Mouse (Mus musculus): ENCODE results near the gene Prmt1. TPM values are rescaled to one million over a fixed set of nuclear protein-coding genes. Genes with fewer than 3 reads are reported as not detected.

The Prmt1 gene
- 97.1 and 118 TPM in 2 replicates for polyA plus RNA-seq (2012; rRNA removed; ENCODE audit: low replicate concordance)

DNA sequence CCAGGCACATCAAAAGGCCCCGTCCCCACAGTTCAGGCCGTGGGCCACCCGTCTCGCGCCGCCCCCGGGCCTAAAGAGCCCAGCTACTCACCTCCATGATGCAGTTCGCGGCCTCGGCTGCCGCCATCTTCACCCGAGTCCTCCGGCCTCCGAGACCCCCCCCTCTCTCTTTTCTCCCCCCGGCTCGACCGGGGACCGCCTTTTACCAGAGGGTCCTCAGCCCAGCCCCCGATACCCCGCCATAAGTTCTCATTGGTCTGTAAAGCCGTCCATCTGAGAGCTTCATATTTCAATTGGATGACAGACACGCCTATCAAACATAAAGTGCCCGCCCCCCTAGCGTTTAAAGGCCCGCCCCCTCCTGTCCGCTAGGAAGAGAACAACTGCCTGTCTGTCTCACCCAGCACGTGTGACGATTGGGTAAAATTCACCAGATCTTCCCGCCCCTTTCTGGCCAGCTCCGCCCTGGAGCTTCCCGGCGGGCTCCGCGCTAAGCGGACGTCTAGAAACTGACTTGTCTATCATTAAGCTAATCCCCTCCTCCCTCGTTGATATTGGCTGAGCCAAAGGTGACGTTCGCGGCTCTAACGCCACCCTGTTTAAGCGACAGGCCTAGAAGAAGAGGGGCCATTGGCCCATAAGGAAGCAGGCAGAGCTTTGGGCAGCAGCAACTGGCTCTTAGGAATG lies at the start of gene Prmt1:
Gene Prmt1, minus strand, starts transcription at position 377 of the 687 bp plus-strand sequence.

DNA sequence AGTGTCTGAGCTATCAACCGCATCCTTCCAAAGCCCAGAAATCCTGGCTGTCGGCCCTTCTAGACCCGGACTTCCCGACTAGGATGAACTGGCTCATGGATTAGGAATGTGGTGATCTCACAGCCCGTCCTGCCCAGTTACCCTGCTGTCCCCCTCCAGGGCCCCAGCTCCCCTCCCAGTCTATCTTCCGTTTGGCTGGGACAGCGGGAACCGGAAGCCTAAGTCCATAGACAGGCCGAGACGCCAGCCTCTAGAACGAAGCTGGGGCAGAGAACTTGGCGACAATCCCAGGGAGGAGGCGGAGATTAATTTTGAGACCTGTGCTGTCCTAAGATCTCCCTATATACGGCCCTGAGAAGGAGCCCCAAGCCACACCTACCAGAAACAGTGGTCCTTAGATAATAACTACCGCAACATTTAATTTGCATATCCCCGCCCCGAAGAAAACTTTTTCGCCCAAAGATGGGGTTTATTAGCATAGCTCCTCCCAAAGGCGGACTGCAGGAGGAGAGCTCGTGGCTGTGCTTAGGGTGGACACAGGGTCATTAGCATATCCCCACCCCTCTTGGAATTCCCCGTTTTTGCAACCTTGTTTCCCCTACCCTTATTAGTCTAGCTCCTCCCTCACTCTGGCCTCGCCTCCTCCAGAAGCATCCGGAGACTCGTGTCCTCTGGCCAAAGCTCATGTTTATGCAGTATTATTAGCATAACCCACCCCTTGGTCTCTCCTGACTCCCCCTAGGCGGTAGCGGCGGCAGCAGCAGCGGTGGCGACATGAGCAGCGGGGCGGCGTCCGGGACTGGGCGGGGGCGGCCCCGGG lies 31.1 kb upstream of the Prmt1 start, which contains the start of gene Rras:
Gene Rras, plus strand, starts transcription at position 720 of the 820 bp plus-strand sequence.

DNA sequence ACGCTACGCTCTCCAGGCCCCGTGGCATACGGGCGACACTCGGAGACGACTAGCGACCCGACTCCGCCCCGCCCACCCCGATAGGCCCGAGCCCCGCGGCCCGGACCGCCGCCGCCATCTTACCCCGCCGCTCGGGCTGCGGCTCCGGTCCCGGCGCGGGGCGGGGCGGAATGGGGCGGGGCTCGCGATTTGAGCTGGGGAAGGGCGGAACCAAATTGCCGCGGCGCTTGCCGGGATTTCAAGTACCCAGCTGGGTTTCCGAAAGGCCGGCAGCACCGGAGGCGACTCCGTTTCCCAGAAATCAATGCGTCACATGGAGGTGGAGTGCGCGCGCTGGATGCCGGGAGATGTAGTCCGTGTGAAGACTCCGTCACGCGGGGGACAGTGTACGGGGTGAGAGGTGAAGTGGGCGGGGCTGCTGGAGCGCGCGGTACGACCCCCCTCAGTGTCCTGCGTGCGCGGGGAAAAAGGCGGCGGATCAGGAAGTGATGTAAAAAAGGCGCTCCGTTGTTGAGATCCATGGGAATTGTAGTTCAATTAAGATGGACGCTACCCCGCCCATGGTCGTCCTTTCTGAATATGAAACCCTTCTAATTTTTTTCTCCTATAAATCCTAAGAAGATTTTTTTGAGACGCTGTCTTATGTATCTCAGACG lies 29.7 kb upstream of the Prmt1 start, which contains the start of gene Scaf1:
Gene Scaf1, minus strand, starts transcription at position 407 of the 656 bp plus-strand sequence.

DNA sequence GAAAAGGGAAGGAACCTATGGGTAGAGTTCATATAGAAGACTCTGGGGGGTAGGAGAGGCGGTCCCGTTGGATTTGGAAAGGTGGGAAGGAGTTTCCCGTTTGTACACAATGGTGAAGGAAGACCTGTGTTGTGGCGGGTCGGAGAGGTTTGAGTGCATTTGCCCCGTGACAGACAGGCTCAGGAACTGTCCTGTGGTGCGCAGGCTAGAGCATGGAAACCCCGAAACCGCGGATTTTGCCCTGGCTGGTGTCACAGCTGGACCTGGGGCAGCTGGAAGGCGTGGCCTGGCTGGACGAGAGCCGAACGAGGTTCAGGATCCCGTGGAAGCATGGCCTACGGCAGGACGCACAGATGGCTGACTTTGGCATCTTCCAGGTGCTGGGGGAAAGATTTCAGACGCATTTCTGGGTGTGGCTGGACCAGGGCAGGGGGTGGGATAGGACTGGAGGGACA lies 12.2 kb upstream of the Prmt1 start, which contains the start of gene Bcl2l12:
Gene Bcl2l12, minus strand, starts transcription at position 212 of the 455 bp plus-strand sequence.

DNA sequence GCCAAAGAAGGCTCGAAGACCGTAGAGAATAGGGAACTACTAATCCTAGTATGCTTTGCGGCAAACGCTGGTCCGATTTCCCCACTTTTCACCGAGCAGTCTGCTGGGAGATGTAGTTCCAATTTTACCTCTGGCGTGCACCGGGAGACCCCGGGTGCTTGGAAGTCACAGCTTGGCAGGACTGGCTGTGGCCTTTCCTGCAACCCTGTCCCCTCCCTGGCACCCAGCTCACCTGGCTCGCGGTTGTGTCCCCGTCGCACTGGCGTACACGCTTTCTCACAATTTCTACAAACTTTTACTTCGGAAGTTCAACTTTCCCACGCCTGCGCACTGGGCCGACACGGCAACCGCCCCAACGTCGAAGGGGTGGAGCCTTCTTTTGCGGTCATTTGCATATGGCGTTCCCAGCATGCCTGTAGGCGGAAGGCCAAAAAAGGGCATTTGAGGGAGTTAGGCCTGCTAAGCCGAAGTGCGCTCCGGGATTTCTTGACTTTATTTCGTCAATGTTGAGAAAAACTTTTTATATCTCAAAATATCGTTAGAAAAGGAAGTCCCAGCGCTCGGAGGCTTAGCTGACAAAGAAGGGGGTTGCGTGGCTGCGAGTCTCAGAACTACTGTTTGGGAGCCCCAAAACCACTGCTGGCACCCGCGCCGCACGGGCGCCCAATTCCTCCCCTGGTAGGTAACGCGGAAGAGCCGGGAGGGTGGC lies 11.0 kb upstream of the Prmt1 start, which contains the start of gene Irf3:
Gene Irf3, plus strand, starts transcription at position 418 of the 709 bp plus-strand sequence.

DNA sequence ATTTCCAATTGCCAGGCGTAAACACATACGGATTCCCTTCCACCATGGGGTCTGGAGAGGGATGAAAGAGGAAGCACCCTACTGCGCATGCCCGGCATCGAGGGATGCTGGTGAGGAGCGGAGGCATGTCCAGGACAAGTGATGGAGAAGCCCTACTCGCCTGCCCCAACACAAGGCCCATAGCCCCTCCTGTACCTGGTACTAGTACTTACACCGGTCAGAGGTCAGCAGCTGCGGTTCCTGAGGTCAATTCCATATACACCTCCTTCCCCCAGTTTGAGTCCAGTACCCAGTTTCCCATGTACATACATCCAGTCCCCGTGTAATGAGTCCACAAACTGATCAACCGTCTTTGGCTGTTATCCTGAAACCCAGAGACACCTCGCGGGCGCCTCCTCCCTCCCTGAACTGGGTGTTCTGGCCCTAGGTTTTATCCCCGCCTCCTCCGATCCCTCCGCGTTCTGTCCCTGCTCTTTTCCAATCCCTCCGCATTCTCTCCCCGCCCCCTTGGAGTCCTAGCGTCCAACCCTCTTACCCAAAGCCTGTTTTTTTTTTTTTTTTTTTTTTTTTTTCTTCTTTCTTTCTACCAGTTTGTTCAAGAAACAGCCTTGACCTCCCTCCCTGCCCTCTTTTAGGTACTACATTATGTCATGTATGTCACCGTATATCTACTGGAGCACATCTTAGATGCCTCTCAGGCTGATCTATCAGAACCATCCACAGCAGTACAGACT lies 11.8 kb downstream of the Prmt1 start, which contains the start of gene Cpt1c:
Gene Cpt1c, minus strand, starts transcription at position 469 of the 734 bp plus-strand sequence.

DNA sequence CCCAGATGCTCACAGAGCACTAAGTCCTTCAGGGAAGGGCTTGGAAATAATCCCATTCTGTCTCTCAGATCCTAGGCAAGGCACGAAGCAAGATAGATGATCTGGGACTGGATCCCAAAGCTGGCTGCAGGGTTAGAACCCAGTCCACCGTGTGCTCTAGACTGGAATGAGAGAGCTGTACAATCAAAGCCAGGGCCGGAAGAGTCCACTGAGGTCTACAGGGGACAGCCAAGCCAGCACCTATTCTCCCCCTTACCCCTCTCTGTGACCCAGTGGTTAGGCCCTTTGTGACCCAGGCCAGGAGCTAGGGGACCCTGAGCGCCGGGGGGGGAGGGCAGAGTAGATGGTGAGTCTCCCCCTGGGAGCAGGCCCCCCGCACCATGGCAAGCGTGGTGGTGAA lies 43.5 kb downstream of the Prmt1 start, which contains the start of gene Tsks:
Gene Tsks, plus strand, starts transcription at position 301 of the 400 bp plus-strand sequence.

DNA sequence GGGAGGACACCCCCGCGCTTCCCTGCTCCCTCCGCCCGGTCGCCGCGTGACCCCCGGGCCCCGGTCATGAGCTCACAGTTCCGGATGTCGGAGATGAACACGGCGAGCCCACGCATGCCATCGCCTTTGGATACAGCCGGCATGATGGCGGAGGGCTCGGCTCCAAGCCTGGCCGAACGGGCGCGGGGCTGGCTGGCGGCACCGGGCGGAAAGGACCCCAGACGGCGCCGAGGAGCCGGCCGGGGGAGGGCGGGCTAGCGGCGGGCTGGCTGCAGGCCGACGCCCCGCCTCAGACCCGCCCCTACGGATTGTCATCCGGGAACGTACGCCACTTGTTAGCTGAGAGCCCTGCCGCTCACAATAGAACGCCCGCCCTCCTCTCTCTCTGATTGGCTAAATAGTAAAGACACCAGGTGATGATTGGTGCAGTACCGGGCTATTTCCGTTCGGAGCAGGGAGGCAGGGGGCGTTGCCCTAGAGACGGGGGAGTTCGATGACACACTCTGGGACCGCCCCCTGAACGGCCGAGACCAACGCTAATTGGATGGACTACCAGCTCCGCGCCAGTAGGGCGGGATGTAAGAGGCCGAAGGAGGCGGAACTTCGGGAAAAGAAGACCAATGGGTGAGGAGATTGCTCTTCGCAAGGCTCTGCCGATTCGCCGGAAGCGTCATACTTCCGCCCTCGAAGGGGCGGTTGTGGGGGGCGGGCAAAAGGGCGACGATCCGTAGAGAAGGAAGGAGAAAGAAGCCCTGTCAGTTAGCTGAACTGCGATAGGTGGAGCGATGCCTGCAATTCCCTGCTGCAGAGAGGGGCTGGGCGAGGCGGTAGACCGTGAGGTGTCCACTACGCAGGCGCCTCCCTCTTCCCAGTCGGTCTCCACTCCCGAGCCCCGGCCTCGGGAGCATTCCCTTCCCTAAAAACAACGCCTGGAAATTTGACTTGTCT lies 56.9 kb downstream of the Prmt1 start, which contains the start of gene Ap2a1:
Gene Ap2a1, minus strand, starts transcription at position 293 of the 948 bp plus-strand sequence.

Other genes with a start within 250 kb of the Prmt1 start
- gene Vrk3, start 238.2 kb downstream of the Prmt1 start, polyA plus RNA-seq (2012; rRNA removed; ENCODE audit: low replicate concordance): 43.8 and 48.7 TPM in 2 replicates
- gene Zfp473, start 235.5 kb downstream of the Prmt1 start, polyA plus RNA-seq (2012; rRNA removed; ENCODE audit: low replicate concordance): 0.11 and 0.13 TPM in 2 replicates
- gene Nup62, start 170.5 kb downstream of the Prmt1 start, polyA plus RNA-seq (2012; rRNA removed; ENCODE audit: low replicate concordance): 64.4 and 76.1 TPM in 2 replicates
- 51.1 and 162 TPM in 2 replicates for gene Il4i1, start 170.2 kb downstream of the Prmt1 start, polyA plus RNA-seq (2012; rRNA removed; ENCODE audit: low replicate concordance)
- gene Atf5, start 169.9 kb downstream of the Prmt1 start, polyA plus RNA-seq (2012; rRNA removed; ENCODE audit: low replicate concordance): 250 and 576 TPM in 2 replicates
- 67.1 and 282 TPM in 2 replicates for gene Akt1s1, start 137.6 kb downstream of the Prmt1 start, polyA plus RNA-seq (2012; rRNA removed; ENCODE audit: low replicate concordance)
- 115 and 138 TPM in 2 replicates for gene Tbc1d17, start 137.5 kb downstream of the Prmt1 start, polyA plus RNA-seq (2012; rRNA removed; ENCODE audit: low replicate concordance)
- gene Pnkp, start 129.4 kb downstream of the Prmt1 start, polyA plus RNA-seq (2012; rRNA removed; ENCODE audit: low replicate concordance): 39.0 and 104 TPM in 2 replicates
- 230 and 261 TPM in 2 replicates for gene Ptov1, start 116.8 kb downstream of the Prmt1 start, polyA plus RNA-seq (2012; rRNA removed; ENCODE audit: low replicate concordance)
- 108 and 237 TPM in 2 replicates for gene Med25, start 93.9 kb downstream of the Prmt1 start, polyA plus RNA-seq (2012; rRNA removed; ENCODE audit: low replicate concordance)
- gene Fuz, start 90.5 kb downstream of the Prmt1 start, polyA plus RNA-seq (2012; rRNA removed; ENCODE audit: low replicate concordance): 65.1 and 103 TPM in 2 replicates
- 87.8 and 112 TPM in 2 replicates for gene Ap2a1, start 57.1 kb downstream of the Prmt1 start, polyA plus RNA-seq (2012; rRNA removed; ENCODE audit: low replicate concordance)
- gene Tsks, start 43.4 kb downstream of the Prmt1 start, polyA plus RNA-seq (2012; rRNA removed; ENCODE audit: low replicate concordance): 0.19 and 0.26 TPM in 2 replicates
- 34.3 and 34.4 TPM in 2 replicates for gene Cpt1c, start 11.7 kb downstream of the Prmt1 start, polyA plus RNA-seq (2012; rRNA removed; ENCODE audit: low replicate concordance)
- gene Irf3, start 11.1 kb upstream of the Prmt1 start, polyA plus RNA-seq (2012; rRNA removed; ENCODE audit: low replicate concordance): 120 and 136 TPM in 2 replicates
- gene Bcl2l12, start 12.1 kb upstream of the Prmt1 start, polyA plus RNA-seq (2012; rRNA removed; ENCODE audit: low replicate concordance): 38.7 and 59.9 TPM in 2 replicates
- gene Scaf1, start 29.8 kb upstream of the Prmt1 start, polyA plus RNA-seq (2012; rRNA removed; ENCODE audit: low replicate concordance): 58.3 and 111 TPM in 2 replicates
- gene Rras, start 31.4 kb upstream of the Prmt1 start, polyA plus RNA-seq (2012; rRNA removed; ENCODE audit: low replicate concordance): 201 and 278 TPM in 2 replicates
- 7.2 and 19.0 TPM in 2 replicates for gene Prr12, start 66.3 kb upstream of the Prmt1 start, polyA plus RNA-seq (2012; rRNA removed; ENCODE audit: low replicate concordance)
- gene Nosip, start 75.9 kb upstream of the Prmt1 start, polyA plus RNA-seq (2012; rRNA removed; ENCODE audit: low replicate concordance): 75.7 and 106 TPM in 2 replicates
- 74.1 and 134 TPM in 2 replicates for gene Prrg2, start 76.1 kb upstream of the Prmt1 start, polyA plus RNA-seq (2012; rRNA removed; ENCODE audit: low replicate concordance)
- 147 and 250 TPM in 2 replicates for gene Rcn3, start 105.7 kb upstream of the Prmt1 start, polyA plus RNA-seq (2012; rRNA removed; ENCODE audit: low replicate concordance)
- 251 and 271 TPM in 2 replicates for gene Fcgrt, start 117.3 kb upstream of the Prmt1 start, polyA plus RNA-seq (2012; rRNA removed; ENCODE audit: low replicate concordance)
- 167 and 309 TPM in 2 replicates for gene Rps11, start 137.9 kb upstream of the Prmt1 start, polyA plus RNA-seq (2012; rRNA removed; ENCODE audit: low replicate concordance)
- gene Rpl13a, start 142.2 kb upstream of the Prmt1 start, polyA plus RNA-seq (2012; rRNA removed; ENCODE audit: low replicate concordance): 1,471 and 2,886 TPM in 2 replicates
- gene Gm45713, start 149.7 kb upstream of the Prmt1 start, polyA plus RNA-seq (2012; rRNA removed; ENCODE audit: low replicate concordance): 0.93 and 17.5 TPM in 2 replicates
- gene Flt3l, start 149.9 kb upstream of the Prmt1 start, polyA plus RNA-seq (2012; rRNA removed; ENCODE audit: low replicate concordance): 166 and 183 TPM in 2 replicates
- 54.4 and 57.6 TPM in 2 replicates for gene Pih1d1, start 167.7 kb upstream of the Prmt1 start, polyA plus RNA-seq (2012; rRNA removed; ENCODE audit: low replicate concordance)
- 53.8 and 90.5 TPM in 2 replicates for gene Aldh16a1, start 168.0 kb upstream of the Prmt1 start, polyA plus RNA-seq (2012; rRNA removed; ENCODE audit: low replicate concordance)
- 0.13 and 0.24 TPM in 2 replicates for gene Slc17a7, start 177.4 kb upstream of the Prmt1 start, polyA plus RNA-seq (2012; rRNA removed; ENCODE audit: low replicate concordance)
- not detected in 2 replicates for gene Gfy, start 193.0 kb upstream of the Prmt1 start, polyA plus RNA-seq (2012; rRNA removed; ENCODE audit: low replicate concordance)
- gene Pth2, start 194.4 kb upstream of the Prmt1 start, polyA plus RNA-seq (2012; rRNA removed; ENCODE audit: low replicate concordance): not detected in 2 replicates
- gene Ccdc155, start 218.3 kb upstream of the Prmt1 start, polyA plus RNA-seq (2012; rRNA removed; ENCODE audit: low replicate concordance): 0.20 and 0.22 TPM in 2 replicates
- gene Dkkl1, start 225.6 kb upstream of the Prmt1 start, polyA plus RNA-seq (2012; rRNA removed; ENCODE audit: low replicate concordance): 23.3 and 27.6 TPM in 2 replicates
- 101 and 152 TPM in 2 replicates for gene Tead2, start 229.2 kb upstream of the Prmt1 start, polyA plus RNA-seq (2012; rRNA removed; ENCODE audit: low replicate concordance)

All from mammary gland, adult 2 months (tissue).